Mouse (Mus musculus): ENCODE measurements around the gene Calm2. TPM values are rescaled to one million over a fixed set of nuclear protein-coding genes. Genes with fewer than 3 reads are reported as not detected.
A peak's percentile ranks its signal among the peaks of the same experiment; 100 is the strongest.

Gene Calm2
- polyA plus RNA-seq, 1 experiment from 2014 or later, result 1,008 TPM

GRCm38 (mm10) chr17:87472879-87473278 lies 26.1 kb upstream of the Calm2 start:
- Histone ChIP-seq H3K4me3 (no peak overlapping the region), H3K4me1 (peaks cover 29% of the 10 kb centered on the region), H3K36me3 (no peaks in the 10 kb centered on the region), H3K9me3 (replicated peaks) (no peaks in the 10 kb centered on the region), H3K27me3 (ENCODE audit: low read depth, poor library complexity, severe bottlenecking) (peaks cover 46% of the 10 kb centered on the region), H3K27ac (no peak overlapping the region)
- 57% methylated on average over 10 of the region's 10 CpGs for WGBS
- no peak for DNase-seq (ENCODE audit: low spot score)

- H3K27me3 ChIP-seq (ENCODE audit: low read depth, poor library complexity, severe bottlenecking), result peaks cover 43% of the 10 kb centered on the region
- no peak overlapping the region for H3K27ac ChIP-seq
- no peak for DNase-seq (ENCODE audit: low spot score)
- H3K4me1 ChIP-seq, result peaks cover 26% of the 10 kb centered on the region
- no peak overlapping the region for H3K4me3 ChIP-seq
- WGBS, result 56% methylated on average over 6 of the region's 6 CpGs
- H3K9me3 ChIP-seq (replicated peaks), result no peaks in the 10 kb centered on the region
- H3K36me3 ChIP-seq, result no peaks in the 10 kb centered on the region
Measured at GRCm38 (mm10) chr17:87471661-87472060, 24.9 kb upstream of the Calm2 start.

DNA sequence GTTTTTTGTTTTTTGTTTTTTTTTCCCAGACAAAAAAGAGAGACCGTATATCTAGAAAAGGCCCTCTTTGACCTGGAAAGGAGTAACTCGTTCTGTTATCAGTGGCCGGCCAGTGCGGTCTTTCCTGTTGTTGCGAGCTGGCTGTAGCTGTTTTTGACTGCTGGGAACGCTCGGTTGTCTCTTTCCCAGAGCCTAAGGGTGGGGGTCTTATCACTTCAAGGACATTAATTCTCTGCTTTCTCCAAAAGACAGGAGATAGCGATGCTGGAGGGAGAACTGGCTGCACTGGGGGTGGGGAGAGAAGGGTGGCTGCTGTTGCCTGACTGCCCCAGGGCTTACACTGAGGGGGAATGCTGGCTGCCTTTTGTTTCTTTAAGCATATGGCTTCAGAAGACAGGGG lies 24.1 kb upstream of the Calm2 start:
- H3K36me3 ChIP-seq, result no peaks in the 10 kb centered on the region
- no peak overlapping the region for H3K4me3 ChIP-seq
- H3K9me3 ChIP-seq (replicated peaks), result no peaks in the 10 kb centered on the region
- H3K4me1 ChIP-seq, result peaks cover 26% of the 10 kb centered on the region
- peaks cover 36% of the 10 kb centered on the region for H3K27me3 ChIP-seq (ENCODE audit: low read depth, poor library complexity, severe bottlenecking)
- WGBS, result 68% methylated on average over 8 of the region's 8 CpGs
- no peak overlapping the region for H3K27ac ChIP-seq
- DNase-seq (ENCODE audit: low spot score), result no peak

DNA sequence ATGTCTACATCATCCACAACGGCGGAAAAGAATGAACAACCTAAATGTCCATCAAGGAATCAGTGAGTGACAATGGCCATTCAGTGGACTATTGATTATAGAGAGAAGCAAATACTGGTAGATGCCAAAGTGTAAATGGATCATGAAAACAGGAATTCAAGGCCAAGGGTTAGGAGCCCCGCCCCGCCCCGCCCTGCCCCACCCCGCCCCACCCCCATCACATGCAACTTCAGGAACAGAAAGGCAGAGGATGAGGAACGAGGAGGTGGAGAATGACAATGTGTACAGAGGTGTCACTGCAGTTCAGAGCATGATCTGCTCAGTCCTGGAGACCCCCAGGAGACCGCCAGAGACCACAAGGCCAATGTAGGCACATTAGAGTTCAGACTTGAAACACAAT lies 23.5 kb upstream of the Calm2 start:
- no peak overlapping the region for H3K27ac ChIP-seq
- H3K36me3 ChIP-seq, result no peaks in the 10 kb centered on the region
- 71% methylated on average over 8 of the region's 8 CpGs for WGBS
- H3K4me3 ChIP-seq, result no peak overlapping the region
- peaks cover 26% of the 10 kb centered on the region for H3K4me1 ChIP-seq
- no peaks in the 10 kb centered on the region for H3K9me3 ChIP-seq (replicated peaks)
- no peak for DNase-seq (ENCODE audit: low spot score)
- peaks cover 31% of the 10 kb centered on the region for H3K27me3 ChIP-seq (ENCODE audit: low read depth, poor library complexity, severe bottlenecking)

DNA sequence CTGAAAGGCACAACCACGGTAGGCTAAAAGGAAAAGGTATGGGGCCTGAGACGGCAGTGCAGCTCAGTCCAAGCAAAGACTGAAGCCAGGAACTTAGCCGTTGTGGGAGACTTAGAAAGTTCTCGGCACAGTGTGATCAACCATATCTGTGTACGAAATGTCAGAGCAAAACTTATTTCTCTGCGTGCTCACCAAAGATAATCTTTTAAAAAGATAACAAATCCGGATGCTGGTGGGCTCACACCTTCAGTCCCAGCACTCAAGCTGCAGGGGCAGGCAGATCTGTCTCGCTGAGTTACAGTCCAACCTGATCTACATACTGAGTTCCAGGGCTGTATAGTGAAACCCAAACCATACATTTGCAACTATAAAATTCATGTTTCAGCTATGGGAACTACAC lies 22.7 kb upstream of the Calm2 start:
- 86% methylated on average over 8 of the region's 8 CpGs for WGBS
- no peak overlapping the region for H3K4me3 ChIP-seq
- no peak overlapping the region for H3K27ac ChIP-seq

GRCm38 (mm10) chr17:87468616-87469015 lies 21.9 kb upstream of the Calm2 start:
- H3K4me3 ChIP-seq, result no peak overlapping the region
- H3K27me3 ChIP-seq (ENCODE audit: low read depth, poor library complexity, severe bottlenecking), result peaks cover 15% of the 10 kb centered on the region
- H3K36me3 ChIP-seq, result no peaks in the 10 kb centered on the region
- H3K27ac ChIP-seq, result no peak overlapping the region
- peaks cover 10% of the 10 kb centered on the region for H3K4me1 ChIP-seq
- H3K9me3 ChIP-seq (replicated peaks), result no peaks in the 10 kb centered on the region
- 93% methylated on average over 5 of the region's 5 CpGs for WGBS
- no peak for DNase-seq (ENCODE audit: low spot score)

More for the DNA sequence above, 22.7 kb upstream of the Calm2 start:
- no peaks in the 10 kb centered on the region for H3K36me3 ChIP-seq
- peaks cover 23% of the 10 kb centered on the region for H3K27me3 ChIP-seq (ENCODE audit: low read depth, poor library complexity, severe bottlenecking)
- peaks cover 18% of the 10 kb centered on the region for H3K4me1 ChIP-seq
- H3K9me3 ChIP-seq (replicated peaks), result no peaks in the 10 kb centered on the region
- DNase-seq (ENCODE audit: low spot score), result no peak

DNA sequence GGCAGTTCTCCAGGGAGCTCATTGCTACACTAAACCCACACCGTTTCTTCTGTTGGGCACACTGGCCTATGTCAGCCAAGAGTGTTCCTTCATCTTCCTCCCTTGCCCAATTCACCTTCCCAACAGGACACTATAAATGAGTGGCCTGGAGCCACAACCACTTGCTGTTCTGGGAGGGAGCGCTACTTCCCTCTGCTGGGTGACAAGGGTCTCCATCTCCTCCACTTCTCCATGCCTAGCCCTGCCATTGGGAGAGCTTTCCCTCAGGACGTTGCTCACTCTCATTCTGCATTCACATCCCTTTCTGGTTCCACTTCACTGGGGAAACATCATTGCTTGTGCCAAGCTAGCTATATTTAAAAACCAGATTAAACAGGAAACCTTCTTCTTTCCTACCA lies 14.8 kb upstream of the Calm2 start:
- 44% methylated on average over 3 of the region's 3 CpGs for WGBS
- no peaks in the 10 kb centered on the region for H3K36me3 ChIP-seq
- H3K27me3 ChIP-seq (ENCODE audit: low read depth, poor library complexity, severe bottlenecking), result peaks cover 20% of the 10 kb centered on the region; the same call in 1 of the 2 replicates
- no peak overlapping the region for H3K27ac ChIP-seq
- H3K4me1 ChIP-seq, result peaks cover 37% of the 10 kb centered on the region
- H3K4me3 ChIP-seq, result no peak overlapping the region
- DNase-seq (ENCODE audit: low spot score), result no peak
- no peaks in the 10 kb centered on the region for H3K9me3 ChIP-seq (replicated peaks)

GRCm38 (mm10) chr17:87460669-87461498 lies 14.1 kb upstream of the Calm2 start:
- DNase-seq (ENCODE audit: low spot score), result no peak
- peaks cover 37% of the 10 kb centered on the region for H3K4me1 ChIP-seq
- 32% methylated on average over 17 of the region's 17 CpGs for WGBS
- H3K9me3 ChIP-seq (replicated peaks), result no peaks in the 10 kb centered on the region
- H3K4me3 ChIP-seq, result peak overlapping the region; percentile 30
- no peaks in the 10 kb centered on the region for H3K36me3 ChIP-seq
- peak overlapping the region; percentile 43; the same call in 1 of the 2 replicates for H3K27ac ChIP-seq
- peaks cover 20% of the 10 kb centered on the region; the same call in 1 of the 2 replicates for H3K27me3 ChIP-seq (ENCODE audit: low read depth, poor library complexity, severe bottlenecking)

DNA sequence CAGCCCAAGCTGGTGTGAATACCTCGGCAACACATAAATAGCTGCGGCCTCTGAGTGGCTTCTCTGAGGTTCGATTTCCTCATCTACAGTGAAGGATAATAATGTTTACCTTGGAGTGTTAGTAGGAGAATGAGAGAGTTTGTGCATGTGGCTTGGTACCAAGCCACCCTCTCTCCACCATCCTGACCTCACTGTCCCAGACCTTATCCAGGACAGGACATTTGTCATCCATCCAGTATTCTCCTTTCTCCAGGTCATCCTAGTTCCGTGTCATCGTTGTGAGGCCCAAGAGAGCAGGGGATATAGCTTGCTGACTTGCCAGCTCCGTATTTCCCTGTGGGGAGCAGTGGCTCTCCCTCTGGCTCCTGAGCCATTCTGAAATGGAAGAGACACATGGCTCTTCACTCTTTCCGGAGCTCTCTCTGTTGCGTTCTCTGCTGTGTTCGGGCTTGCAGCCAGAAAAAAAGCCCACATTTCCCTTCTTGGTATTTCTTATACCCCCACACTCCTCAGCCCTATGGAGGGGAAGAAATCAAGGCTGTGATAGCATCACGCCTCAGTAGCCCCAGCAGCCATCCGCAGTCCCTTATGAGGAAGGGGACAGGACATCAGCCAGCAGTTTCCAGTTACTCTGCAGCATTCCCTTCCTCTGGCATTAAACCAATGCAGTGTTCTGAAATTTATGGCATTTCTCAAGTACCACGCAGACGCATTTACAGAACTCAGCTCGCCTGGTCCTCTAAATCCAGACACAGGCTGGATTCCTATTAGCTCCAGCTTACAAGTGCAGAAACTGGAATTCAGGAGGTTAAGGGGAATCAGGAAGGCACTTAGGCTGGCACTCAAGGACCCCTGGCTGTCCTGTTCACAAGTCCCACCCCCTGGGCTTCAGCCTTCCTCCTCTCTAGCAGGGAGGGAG lies 13.3 kb upstream of the Calm2 start:
- H3K27ac ChIP-seq, result peak overlapping the region; percentile 43; the same call in 1 of the 2 replicates
- peak; percentile 45 for DNase-seq (ENCODE audit: low spot score)
- 21% methylated on average over 14 of the region's 14 CpGs for WGBS
- no peaks in the 10 kb centered on the region for H3K9me3 ChIP-seq (replicated peaks)
- no peaks in the 10 kb centered on the region for H3K36me3 ChIP-seq
- H3K4me1 ChIP-seq, result peaks cover 37% of the 10 kb centered on the region
- peaks cover 20% of the 10 kb centered on the region; the same call in 1 of the 2 replicates for H3K27me3 ChIP-seq (ENCODE audit: low read depth, poor library complexity, severe bottlenecking)
- H3K4me3 ChIP-seq, result peak overlapping the region; percentile 30

GRCm38 (mm10) chr17:87458911-87459749 lies 12.4 kb upstream of the Calm2 start:
- no peaks in the 10 kb centered on the region for H3K9me3 ChIP-seq (replicated peaks)
- WGBS, result 13% methylated on average over 14 of the region's 17 CpGs
- DNase-seq (ENCODE audit: low spot score), result no peak
- H3K4me1 ChIP-seq, result peaks cover 37% of the 10 kb centered on the region
- H3K27ac ChIP-seq, result peak overlapping the region; percentile 40; the same call in 1 of the 2 replicates
- peaks cover 20% of the 10 kb centered on the region; the same call in 1 of the 2 replicates for H3K27me3 ChIP-seq (ENCODE audit: low read depth, poor library complexity, severe bottlenecking)
- no peaks in the 10 kb centered on the region for H3K36me3 ChIP-seq
- peak overlapping the region; percentile 26 for H3K4me3 ChIP-seq

DNA sequence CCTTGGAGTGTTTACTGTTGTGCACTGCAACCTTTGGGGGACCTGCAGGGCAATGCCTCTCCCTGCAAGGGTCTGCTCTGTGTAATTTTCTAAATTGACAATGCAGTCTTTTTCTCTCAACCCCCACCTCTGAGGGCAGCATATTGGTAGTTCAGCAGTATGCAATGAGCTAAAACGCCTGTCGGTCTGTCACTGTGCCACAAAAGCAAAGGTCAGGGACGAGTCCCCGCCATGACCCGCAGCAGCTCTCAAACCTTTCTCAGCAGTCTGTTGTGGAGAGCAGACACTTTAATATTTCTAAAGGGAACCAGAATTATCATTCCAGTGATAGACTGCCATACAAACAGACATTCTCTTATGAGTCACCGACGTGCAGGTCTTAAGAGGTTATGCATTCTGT lies 11.2 kb upstream of the Calm2 start:
- H3K27ac ChIP-seq, result no peak overlapping the region
- 78% methylated on average over 7 of the region's 7 CpGs for WGBS
- peaks cover 20% of the 10 kb centered on the region; the same call in 1 of the 2 replicates for H3K27me3 ChIP-seq (ENCODE audit: low read depth, poor library complexity, severe bottlenecking)
- peaks cover 37% of the 10 kb centered on the region for H3K4me1 ChIP-seq
- H3K9me3 ChIP-seq (replicated peaks), result no peaks in the 10 kb centered on the region
- no peak for DNase-seq (ENCODE audit: low spot score)
- H3K4me3 ChIP-seq, result no peak overlapping the region
- no peaks in the 10 kb centered on the region for H3K36me3 ChIP-seq

- Histone ChIP-seq H3K4me3 (no peak overlapping the region), H3K4me1 (peaks cover 8% of the 10 kb centered on the region), H3K27ac (no peak overlapping the region), H3K9me3 (replicated peaks) (no peaks in the 10 kb centered on the region), H3K36me3 (no peaks in the 10 kb centered on the region), H3K27me3 (ENCODE audit: low read depth, poor library complexity, severe bottlenecking) (0 out of 2 replicates have a peak, but pooled peaks cover 3% of the 10 kb centered on the region)
- no peak for DNase-seq (ENCODE audit: low spot score)
- 93% methylated on average over 3 of the region's 3 CpGs for WGBS
Measured at GRCm38 (mm10) chr17:87454121-87454520, 7.4 kb upstream of the Calm2 start.

All from limb, embryonic 10.5 days (tissue).